Mouse (Mus musculus) lung, postnatal 14 days (tissue): ENCODE results near the gene H2-Q2.
A peak's percentile ranks its signal among the peaks of the same experiment; 100 is the strongest.
"Not testable (repeated sequence)": the region's sequence is repeated elsewhere in the genome, so short reads cannot be mapped to it uniquely, and the experiment has no call there.

Experiments
- DNase-seq: peaks from one replicate; pipeline ENCODE4 v3.0.0; 2021

Gene H2-Q2

GRCm38 (mm10) chr17:35342071-35342671 is at the start of gene H2-Q2:
H2-Q2 (plus strand) TSS chr17:35342242.
- no peak for DNase-seq

- DNase-seq, result peak; percentile 74
Observed at GRCm38 (mm10) chr17:35295796-35296195, 46.2 kb upstream of the H2-Q2 start.

GRCm38 (mm10) chr17:35300261-35300945 is 41.6 kb upstream of the H2-Q2 start:
- not testable (repeated sequence) for DNase-seq

- peak; percentile 98 for DNase-seq
Observed at GRCm38 (mm10) chr17:35301645-35302258, 40.3 kb upstream of the H2-Q2 start.

GRCm38 (mm10) chr17:35303271-35303670 is 38.8 kb upstream of the H2-Q2 start:
- no peak for DNase-seq

GRCm38 (mm10) chr17:35303756-35304350 is 38.2 kb upstream of the H2-Q2 start:
- no peak for DNase-seq

- DNase-seq, result no peak
Observed at GRCm38 (mm10) chr17:35304478-35304877, 37.6 kb upstream of the H2-Q2 start.

GRCm38 (mm10) chr17:35304921-35305320 is 37.1 kb upstream of the H2-Q2 start:
- DNase-seq, result not testable (repeated sequence)

GRCm38 (mm10) chr17:35318671-35319070 is 23.4 kb upstream of the H2-Q2 start:
- no peak for DNase-seq

GRCm38 (mm10) chr17:35320327-35321081 is 21.5 kb upstream of the H2-Q2 start, which contains the start of gene H2-Q1:
H2-Q1 (plus strand) TSS chr17:35320405.
- no peak for DNase-seq

GRCm38 (mm10) chr17:35325124-35325523 is 16.9 kb upstream of the H2-Q2 start:
- not testable (repeated sequence) for DNase-seq

GRCm38 (mm10) chr17:35326000-35326399 is 16.0 kb upstream of the H2-Q2 start:
- not testable (repeated sequence) for DNase-seq

- not testable (repeated sequence) for DNase-seq
Observed at GRCm38 (mm10) chr17:35329714-35330113, 12.3 kb upstream of the H2-Q2 start.

- not testable (repeated sequence) for DNase-seq
Observed at GRCm38 (mm10) chr17:35331546-35331945, 10.5 kb upstream of the H2-Q2 start.

- peak; percentile 38 for DNase-seq
Observed at GRCm38 (mm10) chr17:35342711-35343476, 852 bp downstream of the H2-Q2 start.

GRCm38 (mm10) chr17:35347659-35348058 is 5.6 kb downstream of the H2-Q2 start:
- not testable (repeated sequence) for DNase-seq

- not testable (repeated sequence) for DNase-seq
Observed at GRCm38 (mm10) chr17:35353275-35353674, 11.2 kb downstream of the H2-Q2 start.

GRCm38 (mm10) chr17:35354071-35354470 is 12.0 kb downstream of the H2-Q2 start:
- no peak for DNase-seq

- no peak for DNase-seq
Observed at GRCm38 (mm10) chr17:35357086-35357485, 15.0 kb downstream of the H2-Q2 start.

GRCm38 (mm10) chr17:35358763-35359469 is 16.9 kb downstream of the H2-Q2 start:
- DNase-seq, result no peak

- DNase-seq, result no peak
Observed at GRCm38 (mm10) chr17:35359470-35359862, 17.4 kb downstream of the H2-Q2 start.
